Mouse (Mus musculus) adrenal gland, postnatal 0 days (tissue): ENCODE measurements around the gene Zfp280b. TPM values are rescaled to one million over a fixed set of nuclear protein-coding genes. Genes with fewer than 3 reads are reported as not detected.

Source experiments
- microRNA-seq: library from miRNA; unstranded; fragments of <30 nt; microRNA quantifications from one replicate; pipeline ENCODE4, GENCODE M21; 2016; ENCODE audit warnings: borderline replicate concordance; ENCODE audit not compliant: insufficient number of aligned reads
- polyA plus RNA-seq: library from polyadenylated mRNA; unstranded; fragments of >200 nt; fragmentation: Nextera tagmentation; extraction: Ambion mirVana; gene quantifications from 2 replicates; pipeline ENCODE4 v1.2.1, GENCODE M21; 2015

The Zfp280b gene
- polyA plus RNA-seq, result 7.1 and 8.8 TPM in 2 replicates

DNA sequence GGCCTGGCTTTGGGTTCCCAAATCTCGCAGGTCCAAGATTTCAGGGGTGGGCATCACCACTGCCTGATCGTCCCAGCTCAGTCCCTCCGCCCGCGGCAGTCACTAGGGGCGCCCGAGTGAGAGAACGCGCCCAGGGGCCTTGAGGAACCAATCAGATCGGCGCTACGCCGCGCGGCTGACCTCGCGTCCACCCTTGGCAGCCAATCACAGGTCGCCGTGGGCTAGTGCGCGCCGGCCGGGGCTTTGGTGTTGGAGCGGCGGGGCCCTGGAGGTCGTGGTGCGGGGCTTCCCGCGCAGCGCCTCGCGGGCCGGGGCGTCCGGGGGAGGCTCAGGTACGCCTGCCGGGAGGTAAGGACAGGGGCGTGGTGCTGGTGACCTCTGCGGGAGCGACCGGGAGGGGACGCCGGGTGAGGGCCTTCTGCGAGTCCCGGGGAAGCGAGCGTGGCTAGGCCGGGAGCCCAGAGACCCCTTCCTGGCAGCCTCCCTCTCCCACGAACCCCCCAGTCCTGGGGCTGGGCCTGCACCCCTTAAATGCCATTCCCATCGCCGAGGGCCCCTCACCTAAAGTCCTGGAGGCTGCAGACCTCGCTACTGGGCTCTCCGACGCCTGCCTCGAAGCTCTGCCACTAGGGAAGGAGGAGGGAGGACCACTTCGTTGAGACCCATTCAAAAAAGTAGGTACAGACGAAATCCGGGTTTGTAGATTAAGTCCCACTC lies at the start of gene Zfp280b:
Gene Zfp280b (plus strand): TSS at position 249 of the 717 bp plus-strand sequence.

Small RNAs within 50 kb of the gene (microRNA-seq; reads per million reads assigned to microRNA genes)
- gene Mir6409, result not detected

Other genes with a start within 250 kb of the Zfp280b start
- gene Gstt1, start 234.1 kb upstream of the Zfp280b start, polyA plus RNA-seq, result 18.9 and 26.1 TPM in 2 replicates
- not detected in 2 replicates for gene Gstt4, start 210.1 kb upstream of the Zfp280b start, polyA plus RNA-seq
- 39.0 and 42.7 TPM in 2 replicates for gene Gstt2, start 195.2 kb upstream of the Zfp280b start, polyA plus RNA-seq
- 540 and 846 TPM in 2 replicates for gene Mif, start 172.4 kb upstream of the Zfp280b start, polyA plus RNA-seq
- 0.32 and 3.0 TPM in 2 replicates for gene Derl3, start 139.2 kb upstream of the Zfp280b start, polyA plus RNA-seq
- 75.4 and 89.9 TPM in 2 replicates for gene Smarcb1, start 111.0 kb upstream of the Zfp280b start, polyA plus RNA-seq
- 128 and 210 TPM in 2 replicates for gene Chchd10, start 99.5 kb upstream of the Zfp280b start, polyA plus RNA-seq
- gene Mmp11, start 96.2 kb upstream of the Zfp280b start, polyA plus RNA-seq, result 15.1 and 23.4 TPM in 2 replicates
- gene Gm867, start 92.0 kb upstream of the Zfp280b start, polyA plus RNA-seq, result 0.62 and 0.66 TPM in 2 replicates
- gene Vpreb3, start 89.6 kb upstream of the Zfp280b start, polyA plus RNA-seq, result 2.9 and 4.8 TPM in 2 replicates
- 0.06 and 0.17 TPM in 2 replicates for gene Gm5134, start 78.1 kb upstream of the Zfp280b start, polyA plus RNA-seq
- 0.06 TPM in 1 of 2 replicates, not detected in the other for gene Slc5a4b, start 78.3 kb downstream of the Zfp280b start, polyA plus RNA-seq
- gene Slc5a4a, start 114.8 kb downstream of the Zfp280b start, polyA plus RNA-seq, result not detected in 2 replicates
- 35.6 and 48.4 TPM in 2 replicates for gene Prmt2, start 205.2 kb downstream of the Zfp280b start, polyA plus RNA-seq
- 4.5 and 6.1 TPM in 2 replicates for gene S100b, start 221.2 kb downstream of the Zfp280b start, polyA plus RNA-seq